Mouse (Mus musculus): Measurements from ENCODE around the gene Cacng4. TPM values are rescaled to one million over a fixed set of nuclear protein-coding genes. Genes with fewer than 3 reads are reported as not detected.

Cacng4 gene
- polyA plus RNA-seq, 1 experiment from 2014 or later, result 35.8 TPM

Other genes with a start within 250 kb of the Cacng4 start
- 21.4 and 22.6 TPM in 2 replicates for gene Helz, start 246.6 kb downstream of the Cacng4 start, polyA plus RNA-seq (2016; fragmentation: Nextera tagmentation; extraction: Ambion mirVana)
- 0.50 and 1.9 TPM in 2 replicates for gene Cacng1, start 78.0 kb downstream of the Cacng4 start, polyA plus RNA-seq (2016; fragmentation: Nextera tagmentation; extraction: Ambion mirVana)
- gene Cacng5, start 120.5 kb upstream of the Cacng4 start, polyA plus RNA-seq (2016; fragmentation: Nextera tagmentation; extraction: Ambion mirVana), result 2.3 and 2.6 TPM in 2 replicates